Mouse (Mus musculus): Measurements from ENCODE around the gene Slx4. TPM values are rescaled to one million over a fixed set of nuclear protein-coding genes. Genes with fewer than 3 reads are reported as not detected.

Slx4 gene
- polyA plus RNA-seq, 1 experiment from 2014 or later: 18.0 TPM

- Histone ChIP-seq H3K4me1 (no peaks in the 10 kb centered on the region), H3K4me3 (no peak overlapping the region), H3K9me3 (replicated peaks) (no peaks in the 10 kb centered on the region), H3K4me2 (no peak overlapping the region), H3K9ac (no peak overlapping the region), H3K27me3 (no peaks in the 10 kb centered on the region), H3K27ac (no peak overlapping the region), H3K36me3 (ENCODE audit: poor library complexity, severe bottlenecking) (peaks cover 85% of the 10 kb centered on the region)
- 91% methylated on average over 6 of the region's 6 CpGs for WGBS
- ATAC-seq: no peak
Observed at GRCm38 (mm10) chr16:3933536-3933935, 70.0 kb downstream of the Slx4 start.

- H3K27me3 ChIP-seq: no peaks in the 10 kb centered on the region
Observed at GRCm38 (mm10) chr16:3929151-3929550, 74.4 kb downstream of the Slx4 start.

More at GRCm38 (mm10) chr16:3929151-3929550, 74.4 kb downstream of the Slx4 start:
- peaks cover 79% of the 10 kb centered on the region for H3K36me3 ChIP-seq (ENCODE audit: poor library complexity, severe bottlenecking)
- H3K9ac ChIP-seq: no peak overlapping the region
- no peak overlapping the region for H3K4me3 ChIP-seq
- H3K4me2 ChIP-seq: no peak overlapping the region
- 74% methylated on average over 7 of the region's 7 CpGs for WGBS
- no peak overlapping the region for H3K27ac ChIP-seq
- no peaks in the 10 kb centered on the region for H3K9me3 ChIP-seq (replicated peaks)
- no peaks in the 10 kb centered on the region for H3K4me1 ChIP-seq
- ATAC-seq: no peak

Other genes starting within 250 kb of the Slx4 start
- not detected in 2 replicates for gene Olfr15, start 172.9 kb downstream of the Slx4 start, polyA plus RNA-seq (2015; fragmentation: Nextera tagmentation; extraction: Ambion mirVana)
- 1.3 and 1.6 TPM in 2 replicates for gene Zfp174, start 156.5 kb downstream of the Slx4 start, polyA plus RNA-seq (2015; fragmentation: Nextera tagmentation; extraction: Ambion mirVana)
- gene Naa60, start 131.4 kb downstream of the Slx4 start, polyA plus RNA-seq (2015; fragmentation: Nextera tagmentation; extraction: Ambion mirVana): 66.0 and 72.4 TPM in 2 replicates
- gene Zfp597, start 119.2 kb downstream of the Slx4 start, polyA plus RNA-seq (2015; fragmentation: Nextera tagmentation; extraction: Ambion mirVana): 9.6 and 10.8 TPM in 2 replicates
- gene Gm20695, start 119.1 kb downstream of the Slx4 start, polyA plus RNA-seq (2015; fragmentation: Nextera tagmentation; extraction: Ambion mirVana): 3.9 and 5.7 TPM in 2 replicates
- 7.9 and 9.7 TPM in 2 replicates for gene 1700037C18Rik, start 95.1 kb downstream of the Slx4 start, polyA plus RNA-seq (2015; fragmentation: Nextera tagmentation; extraction: Ambion mirVana)
- gene Cluap1, start 95.0 kb downstream of the Slx4 start, polyA plus RNA-seq (2015; fragmentation: Nextera tagmentation; extraction: Ambion mirVana): 30.3 and 35.5 TPM in 2 replicates
- 0.78 and 0.81 TPM in 2 replicates for gene Nlrc3, start 27.1 kb downstream of the Slx4 start, polyA plus RNA-seq (2015; fragmentation: Nextera tagmentation; extraction: Ambion mirVana)
- 5.0 and 5.2 TPM in 2 replicates for gene Dnase1, start 33.2 kb upstream of the Slx4 start, polyA plus RNA-seq (2015; fragmentation: Nextera tagmentation; extraction: Ambion mirVana)
- 54.2 and 59.0 TPM in 2 replicates for gene Trap1, start 74.1 kb upstream of the Slx4 start, polyA plus RNA-seq (2015; fragmentation: Nextera tagmentation; extraction: Ambion mirVana)
- 44.4 and 47.0 TPM in 2 replicates for gene Crebbp, start 210.2 kb upstream of the Slx4 start, polyA plus RNA-seq (2015; fragmentation: Nextera tagmentation; extraction: Ambion mirVana)